Mouse (Mus musculus): ENCODE results near the gene Itpk1. TPM values are rescaled to one million over a fixed set of nuclear protein-coding genes. Genes with fewer than 3 reads are reported as not detected.

Gene Itpk1
- total and polyA plus RNA-seq, 3 experiments = 7.9 to 11.6 (median 9.5) TPM

DNA sequence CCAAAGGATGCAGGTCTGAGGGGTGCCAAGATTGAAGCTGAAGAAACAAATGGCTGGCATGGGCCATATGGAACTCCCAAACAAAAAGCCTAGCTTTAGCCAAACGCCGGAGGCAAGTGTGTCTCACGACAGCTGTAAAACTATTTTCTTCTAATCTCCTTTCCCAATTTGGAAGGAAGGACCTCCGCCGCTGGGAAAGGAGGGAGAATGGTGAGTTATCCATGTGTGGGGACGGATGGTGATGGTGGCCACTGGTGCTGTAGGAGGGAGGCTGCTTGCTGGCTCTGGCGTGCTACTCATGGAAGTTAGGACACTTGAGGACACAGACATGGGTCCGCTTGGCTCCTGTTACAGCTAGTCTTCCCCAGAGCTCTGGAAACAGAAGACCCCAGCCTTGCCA, 164.5 kb downstream of the Itpk1 start:
- no peak for TF ChIP-seq POLR2A (IDR thresholded peaks at IDR 0.05; ENCODE audit: insufficient read depth, low read depth, low read length)
- no peak for TF ChIP-seq EP300 (IDR thresholded peaks at IDR 0.05; ENCODE audit: insufficient read depth, low read depth, low read length)
- TF ChIP-seq CTCF (IDR thresholded peaks at IDR 0.05) = no peak
- intact Hi-C loops (cut with DNase I) = no loop called here
- no peak overlapping the region for H3K4me3 ChIP-seq
- H3K27me3 ChIP-seq (ENCODE audit: control insufficient read depth, insufficient read depth, low read length) = no peaks in the 10 kb centered on the region
- H3K27ac ChIP-seq = no peak overlapping the region
- H3K9ac ChIP-seq (ENCODE audit: low read depth, low read length) = no peak overlapping the region
- H3K36me3 ChIP-seq (ENCODE audit: control insufficient read depth, insufficient read depth, low read length) = no peaks in the 10 kb centered on the region
- H3K4me1 ChIP-seq (ENCODE audit: control insufficient read depth, insufficient read depth, low read length) = no peaks in the 10 kb centered on the region
- 50% methylated on average over 8 of the region's 8 CpGs for WGBS
- no peak for DNase-seq
- H3K79me2 ChIP-seq (replicated peaks; ENCODE audit: control insufficient read depth, insufficient read depth, low read length) = no peaks in the 10 kb centered on the region

- WGBS = 52% methylated on average over 1 of the region's 1 CpGs
- Histone ChIP-seq H3K79me2 (replicated peaks; ENCODE audit: control insufficient read depth, insufficient read depth, low read length) (no peaks in the 10 kb centered on the region), H3K9ac (ENCODE audit: low read depth, low read length) (no peak overlapping the region), H3K36me3 (ENCODE audit: control insufficient read depth, insufficient read depth, low read length) (no peaks in the 10 kb centered on the region), H3K4me1 (ENCODE audit: control insufficient read depth, insufficient read depth, low read length) (peaks cover 2% of the 10 kb centered on the region; the same call in 1 of the 2 replicates), H3K27ac (no peak overlapping the region), H3K27me3 (ENCODE audit: control insufficient read depth, insufficient read depth, low read length) (no peaks in the 10 kb centered on the region), H3K4me3 (no peak overlapping the region)
- no peak for DNase-seq
- TF ChIP-seq POLR2A (IDR thresholded peaks at IDR 0.05; ENCODE audit: insufficient read depth, low read depth, low read length) = no peak
- TF ChIP-seq EP300 (IDR thresholded peaks at IDR 0.05; ENCODE audit: insufficient read depth, low read depth, low read length) = no peak
- no peak for TF ChIP-seq CTCF (IDR thresholded peaks at IDR 0.05)
- intact Hi-C loops (cut with DNase I) = no loop called here
These were observed 168.9 kb downstream of the Itpk1 start for GRCm38 (mm10) chr12:102535796-102536195.

- Histone ChIP-seq H3K36me3 (ENCODE audit: control insufficient read depth, insufficient read depth, low read length) (no peaks in the 10 kb centered on the region), H3K4me1 (ENCODE audit: control insufficient read depth, insufficient read depth, low read length) (peaks cover 2% of the 10 kb centered on the region; the same call in 1 of the 2 replicates), H3K79me2 (replicated peaks; ENCODE audit: control insufficient read depth, insufficient read depth, low read length) (no peaks in the 10 kb centered on the region), H3K9ac (ENCODE audit: low read depth, low read length) (no peak overlapping the region), H3K27me3 (ENCODE audit: control insufficient read depth, insufficient read depth, low read length) (no peaks in the 10 kb centered on the region), H3K4me3 (no peak overlapping the region), H3K27ac (no peak overlapping the region)
- WGBS = 66% methylated on average over 5 of the region's 5 CpGs
- no peak for TF ChIP-seq POLR2A (IDR thresholded peaks at IDR 0.05; ENCODE audit: insufficient read depth, low read depth, low read length)
- TF ChIP-seq CTCF (IDR thresholded peaks at IDR 0.05) = no peak
- TF ChIP-seq EP300 (IDR thresholded peaks at IDR 0.05; ENCODE audit: insufficient read depth, low read depth, low read length) = no peak
- intact Hi-C loops (cut with DNase I) = loop anchor here (5.0 kb wide), 1 partner anchor 189 kb away; no protein-coding TSS in a partner anchor
- no peak for DNase-seq
These were observed 176.7 kb downstream of the Itpk1 start for GRCm38 (mm10) chr12:102527989-102528388.

- peak; percentile 14 to 25 for DNase-seq
- H3K27ac ChIP-seq = no peak overlapping the region
- H3K4me1 ChIP-seq (ENCODE audit: control insufficient read depth, insufficient read depth, low read length) = no peaks in the 10 kb centered on the region; the same call in 1 of the 2 replicates
- H3K27me3 ChIP-seq (ENCODE audit: control insufficient read depth, insufficient read depth, low read length) = no peaks in the 10 kb centered on the region
- TF ChIP-seq POLR2A (IDR thresholded peaks at IDR 0.05; ENCODE audit: insufficient read depth, low read depth, low read length) (no peak), CTCF (IDR thresholded peaks at IDR 0.05) (peak; percentile 65), EP300 (IDR thresholded peaks at IDR 0.05; ENCODE audit: insufficient read depth, low read depth, low read length) (no peak)
- 20% methylated on average over 6 of the region's 6 CpGs for WGBS
- H3K36me3 ChIP-seq (ENCODE audit: control insufficient read depth, insufficient read depth, low read length) = no peaks in the 10 kb centered on the region
- no peak overlapping the region for H3K4me3 ChIP-seq
- intact Hi-C loops (cut with DNase I) = loop anchor here (5.0 kb wide), 1 partner anchor 193 kb away; no protein-coding TSS in a partner anchor
- H3K9ac ChIP-seq (ENCODE audit: low read depth, low read length) = no peak overlapping the region
- no peaks in the 10 kb centered on the region for H3K79me2 ChIP-seq (replicated peaks; ENCODE audit: control insufficient read depth, insufficient read depth, low read length)
These were observed 180.0 kb downstream of the Itpk1 start for GRCm38 (mm10) chr12:102524760-102525159.

DNA sequence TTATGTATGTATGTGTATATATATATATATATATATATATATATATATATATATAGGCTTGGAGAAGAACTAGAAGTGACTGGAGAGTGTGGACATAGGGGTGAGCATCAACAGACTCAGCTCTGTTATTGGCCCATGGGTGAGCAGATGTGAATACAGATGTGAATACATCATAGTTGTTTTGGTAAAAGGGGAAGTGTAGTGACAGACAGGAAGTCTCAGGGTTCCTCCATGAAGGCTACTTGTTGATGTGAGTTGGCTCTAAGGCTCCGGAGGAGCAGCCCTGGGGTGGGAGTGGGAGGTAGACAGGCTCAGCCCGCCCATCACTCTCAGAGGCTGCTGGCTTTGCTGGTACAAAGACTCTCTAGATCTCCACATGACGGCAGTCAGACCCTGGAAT, 180.5 kb downstream of the Itpk1 start:
- H3K79me2 ChIP-seq (replicated peaks; ENCODE audit: control insufficient read depth, insufficient read depth, low read length) = no peaks in the 10 kb centered on the region
- no peaks in the 10 kb centered on the region; the same call in 1 of the 2 replicates for H3K4me1 ChIP-seq (ENCODE audit: control insufficient read depth, insufficient read depth, low read length)
- DNase-seq = no peak
- WGBS = 34% methylated on average over 3 of the region's 3 CpGs
- no peak overlapping the region for H3K4me3 ChIP-seq
- H3K27ac ChIP-seq = no peak overlapping the region
- no peaks in the 10 kb centered on the region for H3K27me3 ChIP-seq (ENCODE audit: control insufficient read depth, insufficient read depth, low read length)
- H3K9ac ChIP-seq (ENCODE audit: low read depth, low read length) = no peak overlapping the region
- intact Hi-C loops (cut with DNase I) = no loop called here
- TF ChIP-seq POLR2A (IDR thresholded peaks at IDR 0.05; ENCODE audit: insufficient read depth, low read depth, low read length) = no peak
- TF ChIP-seq CTCF (IDR thresholded peaks at IDR 0.05) = no peak
- TF ChIP-seq EP300 (IDR thresholded peaks at IDR 0.05; ENCODE audit: insufficient read depth, low read depth, low read length) = no peak
- H3K36me3 ChIP-seq (ENCODE audit: control insufficient read depth, insufficient read depth, low read length) = no peaks in the 10 kb centered on the region

GRCm38 (mm10) chr12:102521777-102522319, 182.9 kb downstream of the Itpk1 start:
- TF ChIP-seq EP300 (IDR thresholded peaks at IDR 0.05; ENCODE audit: insufficient read depth, low read depth, low read length) = no peak
- TF ChIP-seq CTCF (IDR thresholded peaks at IDR 0.05) = no peak
- TF ChIP-seq POLR2A (IDR thresholded peaks at IDR 0.05; ENCODE audit: insufficient read depth, low read depth, low read length) = no peak
- H3K4me3 ChIP-seq = no peak overlapping the region

More at GRCm38 (mm10) chr12:102521777-102522319, 182.9 kb downstream of the Itpk1 start:
- Histone ChIP-seq H3K27ac (no peak overlapping the region), H3K27me3 (ENCODE audit: control insufficient read depth, insufficient read depth, low read length) (no peaks in the 10 kb centered on the region), H3K79me2 (replicated peaks; ENCODE audit: control insufficient read depth, insufficient read depth, low read length) (no peaks in the 10 kb centered on the region), H3K9ac (ENCODE audit: low read depth, low read length) (no peak overlapping the region), H3K4me1 (ENCODE audit: control insufficient read depth, insufficient read depth, low read length) (no peaks in the 10 kb centered on the region; the same call in 1 of the 2 replicates), H3K36me3 (ENCODE audit: control insufficient read depth, insufficient read depth, low read length) (no peaks in the 10 kb centered on the region)
- intact Hi-C loops (cut with DNase I) = no loop called here
- WGBS = 22% methylated on average over 13 of the region's 13 CpGs
- DNase-seq = peak; percentile 28 to 33
